Mouse (Mus musculus) urinary bladder, adult 18-20 months (tissue): Measurements from ENCODE around the gene Pnmal2.
A peak's percentile ranks its signal among the peaks of the same experiment; 100 is the strongest.
"Not testable (repeated sequence)": the region's sequence is repeated elsewhere in the genome, so short reads cannot be mapped to it uniquely, and the experiment has no call there.

Experiments
- DNase-seq, 2 experiments: peaks; one replicate each; pipeline ENCODE4 v3.0.0; 2022; ENCODE audit warnings: low spot score in 2 of 2, mixed read lengths in 2 of 2

The Pnmal2 gene

GRCm38 (mm10) chr7:16944808-16945315 lies 380 bp downstream of the Pnmal2 start:
- DNase-seq, result no peak

- no peak for DNase-seq
Observed at GRCm38 (mm10) chr7:16945419-16945818, 937 bp downstream of the Pnmal2 start.

- DNase-seq, result no peak
Observed at GRCm38 (mm10) chr7:16946441-16947348, 2.2 kb downstream of the Pnmal2 start.

GRCm38 (mm10) chr7:16947349-16947895 lies 2.9 kb downstream of the Pnmal2 start:
- no peak for DNase-seq

GRCm38 (mm10) chr7:16947959-16948361 lies 3.5 kb downstream of the Pnmal2 start:
- DNase-seq, result no peak

GRCm38 (mm10) chr7:16948923-16949458 lies 4.5 kb downstream of the Pnmal2 start:
- DNase-seq, result no peak

GRCm38 (mm10) chr7:16949908-16950841 lies 5.7 kb downstream of the Pnmal2 start:
- DNase-seq, result peak; percentile 51 to 67

- DNase-seq, result peak; percentile 41 to 59
Observed at GRCm38 (mm10) chr7:16950861-16951635, 6.6 kb downstream of the Pnmal2 start.

GRCm38 (mm10) chr7:16953776-16954175 lies 9.3 kb downstream of the Pnmal2 start:
- DNase-seq, result not testable (repeated sequence)

- DNase-seq, result no peak
Observed at GRCm38 (mm10) chr7:16955712-16956111, 11.2 kb downstream of the Pnmal2 start.

GRCm38 (mm10) chr7:16956410-16957265 lies 12.2 kb downstream of the Pnmal2 start:
- DNase-seq, result no peak

GRCm38 (mm10) chr7:16959539-16960187 lies 15.2 kb downstream of the Pnmal2 start, which contains the start of gene Pnmal1:
TSS of gene Pnmal1 (plus strand) at chr7:16959679.
- DNase-seq, result no peak

- no peak for DNase-seq
Observed at GRCm38 (mm10) chr7:16961678-16962077, 17.2 kb downstream of the Pnmal2 start.

GRCm38 (mm10) chr7:16968414-16968813 lies 23.9 kb downstream of the Pnmal2 start:
- DNase-seq, result no peak

GRCm38 (mm10) chr7:16971160-16971559 lies 26.7 kb downstream of the Pnmal2 start:
- no peak for DNase-seq

GRCm38 (mm10) chr7:16974018-16974417 lies 29.5 kb downstream of the Pnmal2 start:
- DNase-seq, result no peak

- no peak for DNase-seq
Observed at GRCm38 (mm10) chr7:16976298-16976697, 31.8 kb downstream of the Pnmal2 start.

GRCm38 (mm10) chr7:16978173-16978572 lies 33.7 kb downstream of the Pnmal2 start:
- DNase-seq, result no peak

GRCm38 (mm10) chr7:16978593-16978992 lies 34.1 kb downstream of the Pnmal2 start:
- DNase-seq, result no peak
